In the genomic region with DNA sequence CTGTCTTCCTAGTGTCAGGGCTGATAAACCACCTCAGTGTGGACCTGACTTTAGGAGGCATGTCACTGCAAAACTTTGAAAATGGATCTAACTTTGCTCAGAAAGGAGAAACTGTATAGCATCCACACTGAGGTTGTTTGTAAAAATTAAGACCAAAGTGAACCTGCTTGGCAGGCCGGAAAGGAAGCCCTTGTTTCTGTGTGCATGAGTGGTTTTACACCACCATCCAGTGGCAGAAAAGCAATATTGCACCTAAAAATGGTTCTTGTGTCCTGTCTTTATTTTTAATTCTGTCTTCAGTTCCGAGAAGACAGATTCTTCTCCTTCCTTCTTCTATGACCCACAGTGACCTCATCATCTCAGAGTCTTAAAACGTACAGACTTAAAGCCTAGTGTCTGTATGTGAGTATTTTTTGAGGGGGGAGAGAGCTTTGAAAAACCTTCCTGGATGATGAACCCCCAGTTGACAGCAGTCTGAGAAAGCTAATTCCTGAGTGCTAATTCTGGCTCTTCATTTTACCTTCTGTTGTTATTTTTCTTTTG, we compare ENCODE assay signal across 9 mouse cellular contexts.
DNase-seq lines count a peak whose midpoint lies in the region; ATAC-seq lines count a peak whose summit lies in the region.
"Had no signal": no experiment of that assay in that cellular context is flagged by ENCODE, and none has a peak within 500 bp of the region (broad histone marks: within the 10 kb centered on the region; RNA-seq: fewer than 3 reads in every experiment).

No protein-coding gene starts in this region.

- H3K4me2 ChIP-seq in kidney, embryonic 15.5 days: no peak overlapping the region
- H3K4me2 ChIP-seq in midbrain, embryonic 14.5 days (ENCODE audit: low read length): no peak overlapping the region
- H3K4me2 ChIP-seq: embryonic facial prominence, embryonic 12.5 days had no signal

- no peaks in the 10 kb centered on the region for H3K27me3 ChIP-seq in kidney, embryonic 15.5 days
- no peaks in the 10 kb centered on the region for H3K27me3 ChIP-seq in midbrain, embryonic 14.5 days (ENCODE audit: control insufficient read depth, insufficient read depth, low read length)
- H3K27me3 ChIP-seq: embryonic facial prominence, embryonic 12.5 days had no signal

- H3K4me3 ChIP-seq in kidney, embryonic 15.5 days (replicated peaks): no peak overlapping the region
- H3K4me3 ChIP-seq in midbrain, embryonic 14.5 days (replicated peaks; ENCODE audit: low read depth, low read length): no peak overlapping the region
- H3K4me3 ChIP-seq: embryonic facial prominence, embryonic 12.5 days had no signal

- H3K4me1 ChIP-seq in kidney, embryonic 15.5 days: no peaks in the 10 kb centered on the region
- H3K4me1 ChIP-seq in midbrain, embryonic 14.5 days (ENCODE audit: control insufficient read depth, insufficient read depth, low read length): no peaks in the 10 kb centered on the region
- H3K4me1 ChIP-seq: embryonic facial prominence, embryonic 12.5 days had no signal

- H3K9ac ChIP-seq in kidney, embryonic 15.5 days: no peak overlapping the region
- H3K9ac ChIP-seq in midbrain, embryonic 14.5 days (replicated peaks; ENCODE audit: low read length): no peak overlapping the region
- H3K9ac ChIP-seq: embryonic facial prominence, embryonic 12.5 days had no signal

- peak; percentile 15 for DNase-seq in kidney, adult 11 months
- DNase-seq in embryo, embryonic 11.5 days (ENCODE audit: low read depth, low spot score): peak; percentile 45
- DNase-seq in layer of hippocampus, postnatal 10 days (ENCODE audit: low spot score in 2 of 2): peak; percentile 37 to 58
- peak; percentile 89 for DNase-seq in midbrain, embryonic 14.5 days
- DNase-seq in thymus, postnatal 14 days: peak; percentile 57

- H3K27ac ChIP-seq in kidney, embryonic 15.5 days: no peak overlapping the region
- no peak overlapping the region for H3K27ac ChIP-seq in midbrain, embryonic 14.5 days (replicated peaks; ENCODE audit: low read depth, low read length)
- H3K27ac ChIP-seq: embryonic facial prominence, embryonic 12.5 days had no signal

- H3K9me3 ChIP-seq in kidney, embryonic 15.5 days (replicated peaks): no peaks in the 10 kb centered on the region
- no peaks in the 10 kb centered on the region for H3K9me3 ChIP-seq in midbrain, embryonic 14.5 days (ENCODE audit: control insufficient read depth, low read length)
- H3K9me3 ChIP-seq: embryonic facial prominence, embryonic 12.5 days had no signal

- no peaks in the 10 kb centered on the region for H3K36me3 ChIP-seq in kidney, embryonic 15.5 days
- H3K36me3 ChIP-seq in midbrain, embryonic 14.5 days (ENCODE audit: control insufficient read depth, insufficient read depth, low read length): no peaks in the 10 kb centered on the region
- H3K36me3 ChIP-seq: embryonic facial prominence, embryonic 12.5 days had no signal

- 6% methylated on average over 3 of the region's 3 CpGs for WGBS in kidney, embryonic 15.5 days
- 10% methylated on average over 3 of the region's 3 CpGs for WGBS in midbrain, embryonic 14.5 days

- ATAC-seq in kidney, embryonic 15.5 days (replicated peaks; ENCODE audit: low FRiP score): no peak
- peak; percentile 90 for ATAC-seq in activated CD4-positive, CD25-positive, alpha-beta regulatory T cell, adult 4 months
- ATAC-seq in hematopoietic stem cell, adult 5-6 weeks (replicated peaks in 1 of 2; ENCODE audit: insufficient read depth in 1 of 2, low FRiP score in 2 of 2, low TSS enrichment in 1 of 2, low read depth in 1 of 2, poor library complexity in 2 of 2, severe bottlenecking in 2 of 2): peak; percentile 63 to 71; a peak in 3 of 4 replicates
- ATAC-seq in midbrain, embryonic 14.5 days (ENCODE audit: low FRiP score, low TSS enrichment): no peak; the same call in 1 of the 2 replicates

Comparison
In these comparisons a context has a peak if more than half of its experiments do, and no peak if none do; other contexts are left out.
1. DNase-seq: peak in every context shown above with its lines; median percentile 89 in midbrain, embryonic 14.5 days; 57 in thymus, postnatal 14 days; 48 in layer of hippocampus, postnatal 10 days; 45 in embryo, embryonic 11.5 days; 15 in kidney, adult 11 months.
2. ATAC-seq: peak in activated CD4-positive, CD25-positive, alpha-beta regulatory T cell, adult 4 months (single experiment) and hematopoietic stem cell, adult 5-6 weeks (2 of 2); none in kidney, embryonic 15.5 days (single experiment) and midbrain, embryonic 14.5 days (single experiment).